Mouse (Mus musculus) brain, embryonic 18.5 days (tissue): ENCODE measurements at regions not wholly inside any gene's neighbourhood (a gene's known extent, or its start where the extent isn't known, plus 50 kb on each side); places are given as distances from the start of the nearest gene placed in this dataset.
A peak's percentile ranks its signal among the peaks of the same experiment; 100 is the strongest.
"Not testable (repeated sequence)": the region's sequence is repeated elsewhere in the genome, so short reads cannot be mapped to it uniquely, and the experiment has no call there.

ENCODE experiments used
- DNase-seq: peaks from one replicate; pipeline ENCODE4 v3.0.0-alpha.2; 2012; ENCODE audit warnings: low read depth, low spot score

GRCm38 (mm10) chr2:78606388-78606787 lies 261.5 kb upstream of the Ube2e3 start:
- no peak for DNase-seq

- peak; percentile 20 for DNase-seq
Measured at GRCm38 (mm10) chr2:78600753-78601152, 267.2 kb upstream of the Ube2e3 start.

GRCm38 (mm10) chr2:78598039-78598438 lies 269.9 kb upstream of the Ube2e3 start:
- DNase-seq: no peak

- no peak for DNase-seq
Measured at GRCm38 (mm10) chr2:78596251-78596650, 271.7 kb upstream of the Ube2e3 start.

GRCm38 (mm10) chr2:78580013-78580412 lies 287.9 kb upstream of the Ube2e3 start:
- no peak for DNase-seq

- no peak for DNase-seq
Measured at GRCm38 (mm10) chr2:78572492-78572891, 295.4 kb upstream of the Ube2e3 start.

GRCm38 (mm10) chr2:78558128-78558527 lies 309.8 kb upstream of the Ube2e3 start:
- no peak for DNase-seq

GRCm38 (mm10) chr2:78551085-78551484 lies 316.8 kb upstream of the Ube2e3 start:
- no peak for DNase-seq

- DNase-seq: no peak
Measured at GRCm38 (mm10) chr2:78548683-78549467, 319.0 kb upstream of the Ube2e3 start.

- no peak for DNase-seq
Measured at GRCm38 (mm10) chr2:78547286-78547685, 320.6 kb upstream of the Ube2e3 start.

- no peak for DNase-seq
Measured at GRCm38 (mm10) chr2:78540422-78540821, 327.5 kb upstream of the Ube2e3 start.

- no peak for DNase-seq
Measured at GRCm38 (mm10) chr2:78539592-78540300, 328.2 kb upstream of the Ube2e3 start.

GRCm38 (mm10) chr2:78537574-78537973 lies 330.4 kb upstream of the Ube2e3 start:
- no peak for DNase-seq

GRCm38 (mm10) chr2:78533881-78534280 lies 334.0 kb upstream of the Ube2e3 start:
- DNase-seq: not testable (repeated sequence)

GRCm38 (mm10) chr2:78530535-78530934 lies 337.4 kb upstream of the Ube2e3 start:
- DNase-seq: no peak

- DNase-seq: no peak
Measured at GRCm38 (mm10) chr2:78520258-78521023, 347.5 kb upstream of the Ube2e3 start.

- DNase-seq: no peak
Measured at GRCm38 (mm10) chr2:78493115-78493514, 374.8 kb upstream of the Ube2e3 start.

- DNase-seq: no peak
Measured at GRCm38 (mm10) chr2:78480036-78480435, 387.9 kb upstream of the Ube2e3 start.

GRCm38 (mm10) chr2:78459444-78459843 lies 408.5 kb upstream of the Ube2e3 start:
- no peak for DNase-seq

GRCm38 (mm10) chr2:78453411-78453810 lies 414.5 kb upstream of the Ube2e3 start:
- DNase-seq: no peak

- DNase-seq: no peak
Measured at GRCm38 (mm10) chr2:78436816-78437215, 431.1 kb upstream of the Ube2e3 start.

- DNase-seq: no peak
Measured at GRCm38 (mm10) chr2:78435071-78435470, 432.9 kb upstream of the Ube2e3 start.
